Mouse (Mus musculus): ENCODE measurements around the gene Smim10l1. TPM values are rescaled to one million over a fixed set of nuclear protein-coding genes. Genes with fewer than 3 reads are reported as not detected.
A peak's percentile ranks its signal among the peaks of the same experiment; 100 is the strongest.

Smim10l1 gene
- total RNA-seq (2022) = 100 to 1,000 TPM; 101 to 125 (median 107) TPM

DNA sequence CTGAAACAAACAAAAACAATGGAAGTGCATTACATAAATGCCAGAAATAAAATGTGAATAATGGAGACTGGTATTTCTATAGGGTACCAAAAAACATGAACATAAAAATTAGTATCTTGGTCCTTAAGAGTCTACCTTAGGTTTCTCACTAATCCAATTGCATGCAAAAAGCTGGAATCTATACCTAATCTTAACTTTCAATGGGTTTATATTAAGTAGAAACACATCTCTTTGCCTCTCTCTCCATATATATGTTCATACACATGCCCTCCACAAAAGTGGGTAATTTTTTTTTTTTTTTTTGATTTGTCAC is at the start of gene Smim10l1:
TSS of gene Smim10l1 (plus strand) at position 301 of the 313 bp plus-strand sequence.
- no peak for DNase-seq (ENCODE audit: low spot score in 2 of 2)

DNA sequence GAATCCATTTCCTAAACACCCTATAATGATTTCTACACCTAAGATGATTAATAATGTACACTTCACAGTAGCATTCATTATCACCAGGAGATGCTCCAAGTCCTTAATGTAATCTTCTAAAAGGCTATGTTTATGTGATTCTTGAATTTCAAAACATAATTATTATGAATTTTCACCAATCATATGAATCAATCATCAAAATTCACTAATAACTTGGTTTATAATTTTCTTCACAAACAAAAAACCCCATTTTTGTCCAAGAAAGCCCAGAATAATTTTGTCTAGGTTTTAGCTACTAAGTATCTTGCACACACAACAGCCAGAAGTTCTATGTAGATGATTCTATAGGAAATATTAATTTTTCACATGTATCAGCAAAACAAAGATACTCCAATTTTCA is 49.0 kb upstream of the Smim10l1 start, which contains the start of gene Tas2r140:
TSS of gene Tas2r140 (minus strand) at position 101 of the 400 bp plus-strand sequence.
- DNase-seq (ENCODE audit: low spot score in 2 of 2) = no peak

DNA sequence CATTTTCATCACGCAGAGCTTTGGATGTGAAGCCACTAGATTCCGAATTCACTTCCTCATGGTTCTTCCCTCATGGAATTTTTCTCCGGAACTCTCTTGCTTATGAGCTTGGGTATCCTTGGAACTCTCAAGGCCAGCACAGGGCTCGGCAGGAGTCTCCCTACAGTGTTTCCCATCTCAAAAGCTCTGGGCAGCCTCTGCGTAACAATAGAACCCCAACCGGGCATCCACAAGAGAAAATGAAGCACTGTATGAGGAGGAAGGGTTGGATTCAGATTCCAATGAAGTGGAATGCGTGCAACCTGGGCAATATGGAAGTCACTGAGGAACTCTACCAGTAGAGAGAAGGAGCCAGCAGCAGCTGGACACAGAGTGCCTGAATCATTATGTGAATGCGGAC is 12.5 kb upstream of the Smim10l1 start:
- DNase-seq (ENCODE audit: low spot score in 2 of 2) = no peak

DNA sequence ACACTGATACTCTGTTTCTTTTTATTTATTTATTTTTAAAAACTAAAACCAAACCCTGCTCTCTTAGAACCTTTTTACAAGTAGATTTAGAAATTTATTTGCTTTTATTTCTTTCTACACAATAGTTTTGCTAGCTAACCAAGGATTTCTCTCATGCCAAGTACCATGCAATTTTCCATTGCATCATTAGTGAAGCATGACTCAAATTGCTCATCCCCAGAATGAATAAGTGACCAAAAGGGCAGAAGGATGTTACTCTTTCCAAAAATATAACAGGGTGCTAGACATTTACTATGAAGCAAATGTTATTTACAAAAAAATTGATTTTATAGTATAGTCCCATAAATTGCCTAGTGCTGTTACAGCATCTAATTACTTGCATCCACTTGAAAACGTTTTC is 2.3 kb upstream of the Smim10l1 start:
- DNase-seq (ENCODE audit: low spot score in 2 of 2) = no peak

DNA sequence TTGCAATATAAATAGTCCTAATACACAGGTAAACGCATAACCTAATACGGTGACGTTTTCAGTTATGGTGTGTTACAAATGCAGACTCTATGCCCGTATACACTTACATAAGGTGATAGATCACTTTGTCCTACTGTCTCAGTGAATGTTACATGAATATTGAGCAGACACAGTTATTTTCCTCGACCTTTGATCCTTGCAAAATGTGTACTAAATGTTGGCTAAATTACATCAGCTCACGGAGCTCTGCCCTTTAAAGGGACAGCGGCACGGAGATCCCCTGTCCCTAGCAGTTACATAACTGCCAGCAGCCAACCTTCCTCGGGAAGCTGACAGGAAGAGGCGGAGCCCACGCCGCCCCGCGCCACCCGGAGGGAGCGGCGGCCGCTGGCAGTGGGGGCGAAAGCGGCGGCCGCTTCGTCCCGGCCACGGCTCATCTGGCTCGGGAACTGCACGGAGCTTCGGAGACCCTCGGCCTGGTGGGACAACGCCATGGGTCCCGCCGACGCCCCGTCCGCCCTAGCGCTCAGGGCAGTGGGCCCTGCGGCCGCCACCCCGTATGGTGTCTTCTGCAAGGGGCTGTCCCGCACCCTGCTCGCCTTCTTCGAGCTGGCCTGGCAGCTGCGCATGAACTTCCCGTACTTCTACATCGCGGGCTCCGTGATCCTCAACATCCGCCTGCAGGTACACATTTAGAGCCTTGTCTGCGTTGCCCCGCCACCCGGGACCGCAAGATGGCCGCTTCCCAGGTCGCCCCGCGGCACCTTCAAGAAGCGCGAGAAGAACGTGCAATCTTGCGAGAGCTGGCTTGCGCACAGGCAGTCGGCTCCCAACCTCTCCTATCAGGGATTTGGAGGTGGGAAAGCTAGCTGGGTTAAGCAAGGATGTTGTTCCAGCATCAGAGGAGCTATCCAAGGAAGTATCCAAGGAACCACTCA is 482 bp downstream of the Smim10l1 start:
- peak; percentile 79 to 88 for DNase-seq (ENCODE audit: low spot score in 2 of 2)

Other genes starting within 250 kb of the Smim10l1 start
- gene Tas2r116, start 249.5 kb upstream of the Smim10l1 start, total RNA-seq (2022) = not detected
- not detected for gene Tas2r110, start 236.9 kb upstream of the Smim10l1 start, total RNA-seq (2022)
- not detected for gene Tas2r113, start 211.9 kb upstream of the Smim10l1 start, total RNA-seq (2022)
- not detected for gene Tas2r125, start 195.3 kb upstream of the Smim10l1 start, total RNA-seq (2022)
- not detected for gene Tas2r129, start 153.8 kb upstream of the Smim10l1 start, total RNA-seq (2022)
- gene Tas2r131, start 147.0 kb upstream of the Smim10l1 start, total RNA-seq (2022) = not detected
- gene Tas2r109, start 123.9 kb upstream of the Smim10l1 start, total RNA-seq (2022) = not detected
- not detected for gene Tas2r103, start 67.8 kb upstream of the Smim10l1 start, total RNA-seq (2022)
- gene Tas2r140, start 49.1 kb upstream of the Smim10l1 start, total RNA-seq (2022) = not detected
- gene 5530400C23Rik, start 187.3 kb downstream of the Smim10l1 start, total RNA-seq (2022) = not detected

Data from left cerebral cortex, adult 8-10 months (tissue).